Mouse (Mus musculus) forebrain, embryonic 13.5 days (tissue): ENCODE measurements around the gene Bcl11b. TPM values are rescaled to one million over a fixed set of nuclear protein-coding genes. Genes with fewer than 3 reads are reported as not detected.
A peak's percentile ranks its signal among the peaks of the same experiment; 100 is the strongest.

ENCODE experiments used
- ATAC-seq: fragments of 200-750 bp; cut with Nextera tagmentation; 2 replicates; pipeline ENCODE4 v1.8.0; 2017
- H3K27ac ChIP-seq: fragments of 300-500 bp; sonication (generic); 2 replicates; pipeline ENCODE4 v1.5.1; 2015; ENCODE audit warnings: inconsistent platforms, mild to moderate bottlenecking, moderate library complexity
- H3K27me3 ChIP-seq: fragments of 300-500 bp; sonication (generic); 2 replicates; pipeline ENCODE4 v1.6.1; 2015; ENCODE audit warnings: mild to moderate bottlenecking, inconsistent platforms
- H3K36me3 ChIP-seq: fragments of 300-500 bp; sonication (generic); 2 replicates; pipeline ENCODE4 v1.6.1; 2015; ENCODE audit warnings: mild to moderate bottlenecking, inconsistent platforms; ENCODE audit not compliant: poor library complexity, severe bottlenecking
- H3K4me1 ChIP-seq: fragments of 300-500 bp; sonication (generic); 2 replicates; pipeline ENCODE4 v1.6.1; 2015; ENCODE audit warnings: inconsistent platforms
- H3K4me2 ChIP-seq: fragments of 300-500 bp; sonication (generic); 2 replicates; pipeline ENCODE4 v1.6.1; 2015; ENCODE audit warnings: inconsistent platforms, mild to moderate bottlenecking, moderate library complexity
- H3K4me3 ChIP-seq: fragments of 300-500 bp; sonication (generic); 2 replicates; pipeline ENCODE4 v1.5.1; 2015; ENCODE audit warnings: mild to moderate bottlenecking, inconsistent platforms
- H3K9ac ChIP-seq: fragments of 300-500 bp; sonication (generic); 2 replicates; pipeline ENCODE4 v1.6.1; 2015; ENCODE audit warnings: mild to moderate bottlenecking, inconsistent platforms
- H3K9me3 ChIP-seq: fragments of 300-500 bp; sonication (generic); replicated peaks from 2 replicates; pipeline ENCODE4 v1.6.1; 2016; ENCODE audit warnings: inconsistent platforms
- WGBS: fragments of 180-500 bp; shearing (Covaris S2); methylation state at CpG from one replicate; pipeline ENCODE4 v1.1.7; 2015; 5-methylcytosine and 5-hydroxymethylcytosine counted together
- polyA plus RNA-seq: library from polyadenylated mRNA; unstranded; fragments of >200 nt; fragmentation: Nextera tagmentation; extraction: Ambion mirVana; gene quantifications from 2 replicates; pipeline ENCODE4 v1.2.1, GENCODE M21; 2015

Gene Bcl11b
- polyA plus RNA-seq: 53.5 and 61.1 TPM in 2 replicates

- Histone ChIP-seq H3K9ac (peak within 1 kb of the TSS; percentile 100), H3K36me3 (no peaks in the 10 kb centered on the region), H3K27ac (peak within 1 kb of the TSS; percentile 99), H3K4me3 (peak within 1 kb of the TSS; percentile 99), H3K27me3 (no peaks in the 10 kb centered on the region), H3K4me2 (peak within 1 kb of the TSS; percentile 79), H3K9me3 (no peaks in the 10 kb centered on the region), H3K4me1 (peaks cover 56% of the 10 kb centered on the region)
- no peak for ATAC-seq
- under 1% methylated on average over 19 of the region's 19 CpGs for WGBS
Observed at GRCm38 (mm10) chr12:108003483-108003882, at the start of gene Bcl11b. Gene Bcl11b (minus strand): TSS chr12:108003602.

- 76% methylated on average over 7 of the region's 7 CpGs for WGBS
- Histone ChIP-seq H3K27me3 (no peaks in the 10 kb centered on the region), H3K4me2 (no peak overlapping the region), H3K9ac (no peak overlapping the region), H3K4me3 (no peak overlapping the region), H3K27ac (no peak overlapping the region), H3K4me1 (no peaks in the 10 kb centered on the region), H3K36me3 (no peaks in the 10 kb centered on the region), H3K9me3 (no peaks in the 10 kb centered on the region)
- ATAC-seq: no peak
Observed at GRCm38 (mm10) chr12:108050996-108051395, 47.6 kb upstream of the Bcl11b start.

- H3K27me3 ChIP-seq: no peaks in the 10 kb centered on the region
- H3K4me1 ChIP-seq: no peaks in the 10 kb centered on the region
- no peak overlapping the region for H3K4me3 ChIP-seq
- no peak for ATAC-seq
- no peak overlapping the region for H3K27ac ChIP-seq
- no peak overlapping the region for H3K4me2 ChIP-seq
- 80% methylated on average over 13 of the region's 13 CpGs for WGBS
- no peaks in the 10 kb centered on the region for H3K36me3 ChIP-seq
- no peaks in the 10 kb centered on the region for H3K9me3 ChIP-seq
- H3K9ac ChIP-seq: no peak overlapping the region
Observed at GRCm38 (mm10) chr12:108049625-108050024, 46.2 kb upstream of the Bcl11b start.

GRCm38 (mm10) chr12:108042239-108042571 is 38.8 kb upstream of the Bcl11b start:
- Histone ChIP-seq H3K4me1 (no peaks in the 10 kb centered on the region), H3K27ac (no peak overlapping the region), H3K9me3 (no peaks in the 10 kb centered on the region), H3K9ac (no peak overlapping the region), H3K4me2 (no peak overlapping the region), H3K27me3 (no peaks in the 10 kb centered on the region), H3K36me3 (no peaks in the 10 kb centered on the region), H3K4me3 (no peak overlapping the region)
- no peak for ATAC-seq
- 82% methylated on average over 3 of the region's 3 CpGs for WGBS

GRCm38 (mm10) chr12:108041571-108042238 is 38.3 kb upstream of the Bcl11b start:
- H3K4me3 ChIP-seq: no peak overlapping the region
- no peaks in the 10 kb centered on the region for H3K9me3 ChIP-seq
- no peak overlapping the region for H3K27ac ChIP-seq
- H3K4me1 ChIP-seq: no peaks in the 10 kb centered on the region
- no peak for ATAC-seq
- no peaks in the 10 kb centered on the region for H3K36me3 ChIP-seq
- no peak overlapping the region for H3K9ac ChIP-seq
- WGBS: 39% methylated on average over 12 of the region's 12 CpGs
- H3K4me2 ChIP-seq: no peak overlapping the region
- H3K27me3 ChIP-seq: no peaks in the 10 kb centered on the region

- Histone ChIP-seq H3K4me3 (no peak overlapping the region), H3K4me2 (no peak overlapping the region), H3K36me3 (no peaks in the 10 kb centered on the region), H3K4me1 (no peaks in the 10 kb centered on the region), H3K27me3 (no peaks in the 10 kb centered on the region), H3K27ac (no peak overlapping the region), H3K9me3 (no peaks in the 10 kb centered on the region), H3K9ac (no peak overlapping the region)
- WGBS: 78% methylated on average over 6 of the region's 6 CpGs
- no peak for ATAC-seq
Observed at GRCm38 (mm10) chr12:108037446-108037845, 34.0 kb upstream of the Bcl11b start.

- H3K27ac ChIP-seq: no peak overlapping the region
- H3K4me3 ChIP-seq: no peak overlapping the region
- H3K4me1 ChIP-seq: no peaks in the 10 kb centered on the region
- ATAC-seq: no peak
- no peak overlapping the region for H3K9ac ChIP-seq
- no peak overlapping the region for H3K4me2 ChIP-seq
- 82% methylated on average over 13 of the region's 13 CpGs for WGBS
- no peaks in the 10 kb centered on the region for H3K27me3 ChIP-seq
- H3K36me3 ChIP-seq: no peaks in the 10 kb centered on the region
- no peaks in the 10 kb centered on the region for H3K9me3 ChIP-seq
Observed at GRCm38 (mm10) chr12:108035412-108036078, 32.1 kb upstream of the Bcl11b start.

GRCm38 (mm10) chr12:108022835-108023615 is 19.6 kb upstream of the Bcl11b start:
- Histone ChIP-seq H3K27ac (no peak overlapping the region), H3K36me3 (no peaks in the 10 kb centered on the region)
- ATAC-seq: no peak

GRCm38 (mm10) chr12:108012003-108012402 is 8.6 kb upstream of the Bcl11b start:
- 0 out of 2 replicates have a peak overlapping the region, but pooled peaks have one; percentile 19 for H3K27ac ChIP-seq
- WGBS: 76% methylated on average over 12 of the region's 12 CpGs
- peaks cover 22% of the 10 kb centered on the region for H3K4me1 ChIP-seq
- H3K36me3 ChIP-seq: no peaks in the 10 kb centered on the region
- no peak overlapping the region for H3K4me3 ChIP-seq
- no peaks in the 10 kb centered on the region for H3K9me3 ChIP-seq
- H3K4me2 ChIP-seq: no peak overlapping the region
- H3K27me3 ChIP-seq: no peaks in the 10 kb centered on the region
- H3K9ac ChIP-seq: no peak overlapping the region
- ATAC-seq: no peak

More at GRCm38 (mm10) chr12:108022835-108023615, 19.6 kb upstream of the Bcl11b start:
- Histone ChIP-seq H3K4me2 (no peak overlapping the region), H3K27me3 (no peaks in the 10 kb centered on the region), H3K4me1 (no peaks in the 10 kb centered on the region), H3K4me3 (no peak overlapping the region), H3K9me3 (no peaks in the 10 kb centered on the region), H3K9ac (no peak overlapping the region)
- 82% methylated on average over 15 of the region's 15 CpGs for WGBS

GRCm38 (mm10) chr12:108010346-108010745 is 6.9 kb upstream of the Bcl11b start:
- H3K4me1 ChIP-seq: peaks cover 38% of the 10 kb centered on the region
- H3K27me3 ChIP-seq: no peaks in the 10 kb centered on the region
- no peak overlapping the region for H3K9ac ChIP-seq
- no peak for ATAC-seq
- no peak overlapping the region for H3K27ac ChIP-seq
- H3K4me3 ChIP-seq: no peak overlapping the region
- H3K9me3 ChIP-seq: no peaks in the 10 kb centered on the region
- 65% methylated on average over 11 of the region's 11 CpGs for WGBS
- H3K4me2 ChIP-seq: no peak overlapping the region
- no peaks in the 10 kb centered on the region for H3K36me3 ChIP-seq

- ATAC-seq: no peak
- Histone ChIP-seq H3K4me3 (no peak overlapping the region), H3K36me3 (no peaks in the 10 kb centered on the region), H3K9me3 (no peaks in the 10 kb centered on the region), H3K4me2 (no peak overlapping the region), H3K4me1 (peaks cover 47% of the 10 kb centered on the region), H3K27ac (no peak overlapping the region), H3K27me3 (no peaks in the 10 kb centered on the region), H3K9ac (no peak overlapping the region)
- 10% methylated on average over 4 of the region's 4 CpGs for WGBS
Observed at GRCm38 (mm10) chr12:108009156-108009555, 5.8 kb upstream of the Bcl11b start.
